Mouse (Mus musculus) MEL (cell line): ENCODE data around the gene Fbxw7. TPM values are rescaled to one million over a fixed set of nuclear protein-coding genes. Genes with fewer than 3 reads are reported as not detected.

Experiments used
- DNase-seq: peaks from one replicate; pipeline ENCODE4 v3.0.0; 2011; ENCODE audit warnings: low read depth, low spot score
- H3K27ac ChIP-seq: 2 replicates; pipeline ENCODE4 v1.5.1; 2012; ENCODE audit warnings: low read depth, mild to moderate bottlenecking, control low read depth, low read length, moderate library complexity; ENCODE audit not compliant: control insufficient read depth
- H3K27me3 ChIP-seq, 2 experiments: fragments of 150-350 bp in 1 of 2; sonication (generic) in 1 of 2; 2 replicates each; pipeline ENCODE4 v1.6.1; 2012; ENCODE audit warnings: low read length in 2 of 2, mild to moderate bottlenecking in 2 of 2, improper control_type of control experiment in 1 of 2, moderate library complexity in 1 of 2; ENCODE audit not compliant: insufficient read depth in 2 of 2, control insufficient read depth in 1 of 2
- H3K36me3 ChIP-seq, 2 experiments: 2 replicates each; pipeline ENCODE4 v1.6.1; 2012 to 2014; ENCODE audit warnings: low read length in 2 of 2, improper control_type of control experiment in 1 of 2, inconsistent platforms in 1 of 2, mild to moderate bottlenecking in 1 of 2; ENCODE audit not compliant: insufficient read depth in 2 of 2, control insufficient read depth in 1 of 2
- H3K4me1 ChIP-seq, 2 experiments: fragments of 150-350 bp in 1 of 2; sonication (generic) in 1 of 2; 2 replicates each; pipeline ENCODE4 v1.6.1; 2012; ENCODE audit warnings: low read length in 2 of 2, improper control_type of control experiment in 1 of 2, mild to moderate bottlenecking in 1 of 2; ENCODE audit not compliant: insufficient read depth in 2 of 2, control insufficient read depth in 1 of 2
- H3K4me3 ChIP-seq, 2 experiments: fragments of 150-350 bp in 1 of 2; sonication (generic) in 1 of 2; 2 replicates each; pipeline ENCODE4 v1.5.1; 2012; ENCODE audit warnings: low read depth in 2 of 2, low read length in 2 of 2, mild to moderate bottlenecking in 2 of 2, moderate library complexity in 2 of 2, control low read depth in 1 of 2, improper control_type of control experiment in 1 of 2; ENCODE audit not compliant: control insufficient read depth in 1 of 2, insufficient read depth in 1 of 2
- H3K79me2 ChIP-seq: 2 replicates; pipeline ENCODE4 v1.6.1; 2012; ENCODE audit warnings: mild to moderate bottlenecking, low read length, moderate library complexity; ENCODE audit not compliant: control insufficient read depth, poor library complexity, insufficient read depth
- H3K9ac ChIP-seq: 2 replicates; pipeline ENCODE4 v1.6.1; 2012; ENCODE audit warnings: low read depth, mild to moderate bottlenecking, control low read depth, low read length, moderate library complexity; ENCODE audit not compliant: control insufficient read depth, poor library complexity, severe bottlenecking
- H3K9me3 ChIP-seq: fragments of 150-350 bp; sonication (generic); replicated peaks from 2 replicates; pipeline ENCODE4 v1.6.1; 2012; ENCODE audit warnings: mild to moderate bottlenecking, low read length, improper control_type of control experiment, moderate library complexity; ENCODE audit not compliant: insufficient read depth
- CHD1 ChIP-seq: IDR thresholded peaks from 2 replicates; pipeline ENCODE4 v1.6.1; 2012; ENCODE audit warnings: low read depth, mild to moderate bottlenecking, inconsistent platforms, low read length, improper control_type of control experiment
- CHD2 ChIP-seq: IDR thresholded peaks from 2 replicates; pipeline ENCODE4 v1.6.1; 2011; ENCODE audit warnings: low read length, improper control_type of control experiment
- CTCF ChIP-seq, 3 experiments: IDR thresholded peaks in 2 of 3; conservative IDR thresholded peaks in 1 of 3; 2 replicates each; pipeline ENCODE4 v1.5.1; 2011 to 2012; ENCODE audit warnings: low read length in 3 of 3, low read depth in 2 of 3, mild to moderate bottlenecking in 2 of 3, improper control_type of control experiment in 1 of 3, inconsistent platforms in 1 of 3, mixed read lengths in 1 of 3, moderate library complexity in 1 of 3; ENCODE audit not compliant: control insufficient read depth in 1 of 3, insufficient read depth in 1 of 3, poor library complexity in 1 of 3, severe bottlenecking in 1 of 3
- E2F4 ChIP-seq: IDR thresholded peaks from 2 replicates; pipeline ENCODE4 v1.6.1; 2011; ENCODE audit warnings: low read depth, low read length, improper control_type of control experiment, borderline replicate concordance
- ELF1 ChIP-seq: IDR thresholded peaks from 2 replicates; pipeline ENCODE4 v1.6.1; 2014; ENCODE audit warnings: low read depth, mild to moderate bottlenecking, inconsistent platforms, low read length, improper control_type of control experiment, moderate library complexity
- ETS1 ChIP-seq: IDR thresholded peaks from 2 replicates; pipeline ENCODE4 v1.6.1; 2012; ENCODE audit warnings: low read depth, mild to moderate bottlenecking, inconsistent platforms, low read length, improper control_type of control experiment, moderate library complexity
- GABPA ChIP-seq: IDR thresholded peaks from 2 replicates; pipeline ENCODE4 v1.6.1; 2012; ENCODE audit warnings: low read depth, mild to moderate bottlenecking, inconsistent platforms, low read length, improper control_type of control experiment, moderate library complexity
- GATA1 ChIP-seq: IDR thresholded peaks from 2 replicates; pipeline ENCODE4 v1.6.1; 2011; ENCODE audit warnings: low read depth, low read length, improper control_type of control experiment
- HCFC1 ChIP-seq: IDR thresholded peaks from 2 replicates; pipeline ENCODE4 v1.6.1; 2012; ENCODE audit warnings: low read depth, mild to moderate bottlenecking, inconsistent platforms, low read length, improper control_type of control experiment, moderate library complexity
- JUND ChIP-seq: IDR thresholded peaks from 2 replicates; pipeline ENCODE4 v1.6.1; 2011; ENCODE audit warnings: low read depth, mild to moderate bottlenecking, improper control_type of control experiment, low read length
- KAT2A ChIP-seq: conservative IDR thresholded peaks from 2 replicates; pipeline ENCODE4 v1.6.1; 2012; ENCODE audit warnings: low read depth, low read length, improper control_type of control experiment, inconsistent platforms
- MAZ ChIP-seq: IDR thresholded peaks from 2 replicates; pipeline ENCODE4 v1.6.1; 2012; ENCODE audit warnings: low read depth, mild to moderate bottlenecking, inconsistent platforms, low read length, improper control_type of control experiment
- MEF2A ChIP-seq: IDR thresholded peaks from 2 replicates; pipeline ENCODE4 v1.6.1; 2014; ENCODE audit warnings: low read depth, mild to moderate bottlenecking, inconsistent platforms, low read length, improper control_type of control experiment; ENCODE audit not compliant: poor library complexity, insufficient replicate concordance, severe bottlenecking; ENCODE audit errors: extremely low read depth
- MXI1 ChIP-seq: IDR thresholded peaks from 2 replicates; pipeline ENCODE4 v1.6.1; 2011; ENCODE audit warnings: mild to moderate bottlenecking, low read depth, low read length, improper control_type of control experiment
- MYB ChIP-seq: IDR thresholded peaks from 2 replicates; pipeline ENCODE4 v1.6.1; 2011; ENCODE audit warnings: mild to moderate bottlenecking, low read depth, low read length, improper control_type of control experiment
- MYC ChIP-seq: IDR thresholded peaks from 2 replicates; pipeline ENCODE4 v1.6.1; 2011; ENCODE audit warnings: low read depth, mild to moderate bottlenecking, low read length, improper control_type of control experiment, moderate library complexity
- NELFE ChIP-seq: IDR thresholded peaks from 2 replicates; pipeline ENCODE4 v1.6.1; 2011; ENCODE audit warnings: low read depth, low read length, improper control_type of control experiment
- NRF1 ChIP-seq: IDR thresholded peaks from 2 replicates; pipeline ENCODE4 v1.6.1; 2014; ENCODE audit warnings: low read depth, mild to moderate bottlenecking, inconsistent platforms, low read length, improper control_type of control experiment, moderate library complexity; ENCODE audit not compliant: poor library complexity, insufficient read depth, severe bottlenecking
- POLR2AphosphoS5 ChIP-seq: IDR thresholded peaks from 2 replicates; pipeline ENCODE4 v1.6.1; 2012; ENCODE audit warnings: low read depth, borderline replicate concordance, mild to moderate bottlenecking, inconsistent platforms, low read length, moderate library complexity, mixed read lengths
- RAD21 ChIP-seq: IDR thresholded peaks from 2 replicates; pipeline ENCODE4 v1.6.1; 2011; ENCODE audit warnings: mild to moderate bottlenecking, low read depth, low read length, improper control_type of control experiment
- RCOR1 ChIP-seq: IDR thresholded peaks from 2 replicates; pipeline ENCODE4 v1.6.1; 2012; ENCODE audit warnings: low read depth, mild to moderate bottlenecking, inconsistent platforms, low read length, improper control_type of control experiment
- SIN3A ChIP-seq: IDR thresholded peaks from 2 replicates; pipeline ENCODE4 v1.6.1; 2012; ENCODE audit warnings: low read length, improper control_type of control experiment, inconsistent platforms
- SMC3 ChIP-seq: IDR thresholded peaks from 2 replicates; pipeline ENCODE4 v1.6.1; 2011; ENCODE audit warnings: low read depth, low read length, improper control_type of control experiment
- TAL1 ChIP-seq: IDR thresholded peaks from 2 replicates; pipeline ENCODE4 v1.6.1; 2012; ENCODE audit warnings: mild to moderate bottlenecking, inconsistent platforms, low read length, moderate library complexity, mixed read lengths
- TBP ChIP-seq: IDR thresholded peaks from 2 replicates; pipeline ENCODE4 v1.8.0; 2011; ENCODE audit warnings: low read depth, low read length, improper control_type of control experiment
- TCF12 ChIP-seq: IDR thresholded peaks from 2 replicates; pipeline ENCODE4 v1.6.1; 2014; ENCODE audit warnings: low read depth, mild to moderate bottlenecking, inconsistent platforms, low read length, improper control_type of control experiment, moderate library complexity
- USF2 ChIP-seq, 2 experiments: IDR thresholded peaks; 2 replicates each; pipeline ENCODE4 v1.6.1; 2011 to 2012; ENCODE audit warnings: improper control_type of control experiment in 2 of 2, low read length in 2 of 2, borderline replicate concordance in 1 of 2, inconsistent platforms in 1 of 2, low read depth in 1 of 2, mild to moderate bottlenecking in 1 of 2; ENCODE audit not compliant: insufficient read depth in 1 of 2
- ZC3H11A ChIP-seq: IDR thresholded peaks from 2 replicates; pipeline ENCODE4 v1.6.1; 2012; ENCODE audit warnings: low read depth, mild to moderate bottlenecking, inconsistent platforms, low read length, improper control_type of control experiment
- ZKSCAN1 ChIP-seq: IDR thresholded peaks from 2 replicates; pipeline ENCODE4 v1.6.1; 2012; ENCODE audit warnings: low read depth, mild to moderate bottlenecking, inconsistent platforms, low read length, improper control_type of control experiment, moderate library complexity
- ZMIZ1 ChIP-seq: IDR thresholded peaks from 2 replicates; pipeline ENCODE4 v1.6.1; 2012; ENCODE audit warnings: low read depth, mild to moderate bottlenecking, inconsistent platforms, low read length, improper control_type of control experiment, moderate library complexity
- polyA plus RNA-seq, 2 experiments: library from polyadenylated mRNA; stranded (reverse) in 1 of 2; unstranded in 1 of 2; fragments of >175 nt in 1 of 2; fragments of >200 nt in 1 of 2; gene quantifications; 2 replicates each; pipeline versions ENCODE4 v1.2.1 to v1.2.4; 2012; ENCODE audit warnings: low replicate concordance in 2 of 2, low read depth in 1 of 2; ENCODE audit not compliant: insufficient read length in 2 of 2, insufficient read depth in 1 of 2, missing spikeins in 1 of 2
- total RNA-seq: library from RNA; depleted of rRNA; stranded (reverse); fragments of 300-350 nt; gene quantifications from 2 replicates; pipeline ENCODE4 v1.2.3, GENCODE M21; 2012

Gene Fbxw7
- total and polyA plus RNA-seq, 3 experiments: 11.8 to 14.5 TPM; not detected in 1

GRCm38 (mm10) chr3:84906528-84906927 is 91.5 kb downstream of the Fbxw7 start:
- H3K36me3 ChIP-seq: peaks cover 0 to 5% of the 10 kb centered on the region in 2 experiments; a peak in 3 of 4 replicates
- no peaks in the 10 kb centered on the region for H3K27me3 ChIP-seq
- H3K9ac ChIP-seq: no peak overlapping the region
- no peak overlapping the region for H3K27ac ChIP-seq
- DNase-seq: peak; percentile 78
- no peak overlapping the region for H3K4me3 ChIP-seq
- TF ChIP-seq MYB (no peak), JUND (no peak), ZKSCAN1 (no peak), CTCF (IDR thresholded peaks at IDR 0.05 in 2 of 3, conservative IDR thresholded peaks at IDR 0.05 in 1 of 3; ENCODE audit: control insufficient read depth in 1 of 3, insufficient read depth in 1 of 3, low read depth in 2 of 3, low read length in 3 of 3, poor library complexity in 1 of 3, severe bottlenecking in 1 of 3) (peak; percentile 20 to 79 (median 62); a peak in 4 of 6 replicates), MEF2A (no peak), CHD2 (no peak), KAT2A (no peak), USF2 (IDR thresholded peaks at IDR 0.05; ENCODE audit: borderline replicate concordance in 1 of 2, insufficient read depth in 1 of 2, low read depth in 1 of 2, low read length in 2 of 2) (no peak), MXI1 (no peak), RCOR1 (no peak), SIN3A (no peak), MAZ (no peak), TBP (no peak), NELFE (no peak), TAL1 (no peak), E2F4 (no peak), GATA1 (0 out of 2 replicates have a peak, but pooled peaks have one; percentile 22), RAD21 (peak; percentile 81), SMC3 (peak; percentile 64), CHD1 (no peak), ZC3H11A (peak; percentile 62)
- TF ChIP-seq, all 39 proteins: peak for 5
- Histone ChIP-seq H3K4me1 (0 out of 4 replicates have a peak, but pooled peaks cover 0 to 2% of the 10 kb centered on the region in 2 experiments), H3K9me3 (no peaks in the 10 kb centered on the region), H3K79me2 (no peaks in the 10 kb centered on the region; the same call in 1 of the 2 replicates)

- H3K27me3 ChIP-seq: no peaks in the 10 kb centered on the region
- no peak overlapping the region for H3K27ac ChIP-seq
- no peak overlapping the region for H3K9ac ChIP-seq
- H3K9me3 ChIP-seq: no peaks in the 10 kb centered on the region
- peaks cover 0 to 2% of the 10 kb centered on the region in 2 experiments; a peak in 2 of 4 replicates for H3K4me1 ChIP-seq
- peak; percentile 29 for DNase-seq
- peaks cover 0 to 18% of the 10 kb centered on the region in 2 experiments; a peak in 2 of 4 replicates for H3K36me3 ChIP-seq
- TF ChIP-seq ETS1 (no peak), E2F4 (no peak), TBP (no peak), HCFC1 (no peak), SIN3A (no peak), SMC3 (peak; percentile 51), ZMIZ1 (no peak), CTCF (IDR thresholded peaks at IDR 0.05 in 2 of 3, conservative IDR thresholded peaks at IDR 0.05 in 1 of 3; ENCODE audit: control insufficient read depth in 1 of 3, insufficient read depth in 1 of 3, low read depth in 2 of 3, low read length in 3 of 3, poor library complexity in 1 of 3, severe bottlenecking in 1 of 3) (peak in 2 of 3 experiments; percentile 17 to 51; a peak in 3 of 6 replicates), TCF12 (no peak), USF2 (IDR thresholded peaks at IDR 0.05; ENCODE audit: borderline replicate concordance in 1 of 2, insufficient read depth in 1 of 2, low read depth in 1 of 2, low read length in 2 of 2) (no peak), NRF1 (no peak), GATA1 (no peak), ELF1 (no peak), MYC (no peak), POLR2AphosphoS5 (no peak), RAD21 (peak; percentile 68), GABPA (no peak)
- no peaks in the 10 kb centered on the region; the same call in 1 of the 2 replicates for H3K79me2 ChIP-seq
- no peak overlapping the region for H3K4me3 ChIP-seq
Measured at GRCm38 (mm10) chr3:84914284-84914683, 99.2 kb downstream of the Fbxw7 start.
